36 mouse cellular contexts compared by ENCODE assay signal in the genomic region with DNA sequence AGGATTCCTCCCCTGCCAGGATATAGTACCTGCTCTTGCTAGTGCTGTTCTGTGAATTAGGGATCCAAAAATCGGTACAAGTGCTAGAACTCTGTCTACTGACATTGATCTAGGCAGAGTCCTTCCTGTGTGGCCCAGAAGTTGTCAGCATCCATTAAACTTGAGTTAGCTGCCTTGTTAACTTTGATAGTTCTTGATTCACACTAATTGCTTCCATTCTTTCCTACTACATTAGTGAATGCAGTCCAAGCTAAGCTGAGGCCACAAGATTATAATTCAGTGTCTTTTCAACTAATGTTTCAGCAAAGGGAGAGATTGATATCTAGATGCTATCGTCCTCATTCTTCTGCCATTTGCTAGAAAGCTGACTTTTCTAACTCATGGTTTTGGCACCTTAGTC. TPM values are rescaled to one million over a fixed set of nuclear protein-coding genes. Genes with fewer than 3 reads are reported as not detected.
"Had no signal": no experiment of that assay in that cellular context is flagged by ENCODE, and none has a peak within 500 bp of the region (broad histone marks: within the 10 kb centered on the region; RNA-seq: fewer than 3 reads in every experiment).

No protein-coding gene starts in this region.

- H3K27ac ChIP-seq: embryonic facial prominence, embryonic 12.5 days; embryonic facial prominence, embryonic 13.5 days; embryonic facial prominence, embryonic 15.5 days; forebrain, embryonic 10.5 days; forebrain, embryonic 12.5 days; forebrain, embryonic 13.5 days; forebrain, embryonic 15.5 days; gastrocnemius, adult 2 months; heart, adult 2 months; heart, embryonic 10.5 days had no signal

- H3K4me1 ChIP-seq: embryonic facial prominence, embryonic 12.5 days; embryonic facial prominence, embryonic 13.5 days; embryonic facial prominence, embryonic 15.5 days; forebrain, embryonic 10.5 days; forebrain, embryonic 12.5 days; forebrain, embryonic 13.5 days; forebrain, embryonic 15.5 days; heart, embryonic 10.5 days had no signal

- H3K27me3 ChIP-seq: embryonic facial prominence, embryonic 12.5 days; embryonic facial prominence, embryonic 13.5 days; embryonic facial prominence, embryonic 15.5 days; forebrain, embryonic 12.5 days; forebrain, embryonic 13.5 days; forebrain, embryonic 15.5 days had no signal

- H3K9me3 ChIP-seq: embryonic facial prominence, embryonic 12.5 days; embryonic facial prominence, embryonic 13.5 days; embryonic facial prominence, embryonic 15.5 days; forebrain, embryonic 10.5 days; forebrain, embryonic 12.5 days; forebrain, embryonic 13.5 days; forebrain, embryonic 15.5 days; heart, embryonic 10.5 days had no signal

- ATAC-seq: forebrain, embryonic 13.5 days; forebrain, embryonic 14.5 days; forebrain, embryonic 15.5 days; forebrain, embryonic 16.5 days had no signal

- H3K9ac ChIP-seq: embryonic facial prominence, embryonic 12.5 days; embryonic facial prominence, embryonic 13.5 days; embryonic facial prominence, embryonic 15.5 days; forebrain, embryonic 12.5 days; forebrain, embryonic 13.5 days; forebrain, embryonic 15.5 days had no signal

- H3K36me3 ChIP-seq: embryonic facial prominence, embryonic 12.5 days; embryonic facial prominence, embryonic 13.5 days; embryonic facial prominence, embryonic 15.5 days; forebrain, embryonic 10.5 days; forebrain, embryonic 12.5 days; forebrain, embryonic 15.5 days; heart, embryonic 10.5 days had no signal

- DNase-seq: cerebellum, adult 8-10 months; cerebellum, adult 9-10 months; cerebellum, adult 9-11 months; cerebellum, postnatal 10 days; cerebellum, postnatal 14 days; cerebellum, postnatal 25 days; cerebellum, postnatal 36 days; embryo, embryonic 11 days; gastrocnemius, adult 2 months; gastrocnemius, postnatal 10 days; gastrocnemius, postnatal 14 days; gastrocnemius, postnatal 25 days; gastrocnemius, postnatal 36 days; heart, adult 11 months; heart, adult 18-20 months; heart, adult 2 months had no signal

- H3K4me2 ChIP-seq: embryonic facial prominence, embryonic 12.5 days; embryonic facial prominence, embryonic 13.5 days; embryonic facial prominence, embryonic 15.5 days; forebrain, embryonic 12.5 days; forebrain, embryonic 13.5 days; forebrain, embryonic 15.5 days had no signal

- H3K4me3 ChIP-seq: embryonic facial prominence, embryonic 12.5 days; embryonic facial prominence, embryonic 13.5 days; embryonic facial prominence, embryonic 15.5 days; erythroblast, embryonic 14.5 days; forebrain, embryonic 10.5 days; forebrain, embryonic 12.5 days; forebrain, embryonic 13.5 days; forebrain, embryonic 15.5 days; gastrocnemius, adult 2 months; heart, adult 2 months; heart, embryonic 10.5 days had no signal

RNA-seq across cellular contexts. Expression of gene A730009L09Rik, which starts 58.3 kb away (rescaled TPM):
- total RNA-seq: common myeloid progenitor, adult 5-6 weeks; gastrocnemius, adult 18-20 months; gastrocnemius, adult 2 months; gastrocnemius, adult 8-10 months; gastrocnemius, postnatal 10 days; gastrocnemius, postnatal 14 days; gastrocnemius, postnatal 25 days; gastrocnemius, postnatal 36 days; gastrocnemius, postnatal 4 days; granulocyte monocyte progenitor cell, adult 5-6 weeks; heart, adult 18-20 months; heart, adult 2 months; heart, adult 8-10 months had no signal
- polyA plus RNA-seq: embryonic facial prominence, embryonic 12.5 days; embryonic facial prominence, embryonic 13.5 days; embryonic facial prominence, embryonic 14.5 days; embryonic facial prominence, embryonic 15.5 days; erythroblast, embryonic 14.5 days; forebrain, embryonic 10.5 days; forebrain, embryonic 11.5 days; forebrain, embryonic 12.5 days; forebrain, embryonic 13.5 days; forebrain, embryonic 14.5 days; forebrain, embryonic 15.5 days; forebrain, embryonic 16.5 days; gonadal fat pad, adult 2 months; heart, adult 2 months; heart, embryonic 10.5 days had no signal
